Mouse (Mus musculus) liver, embryonic 15.5 days (tissue): ENCODE results near the gene Mgat3. TPM values are rescaled to one million over a fixed set of nuclear protein-coding genes. Genes with fewer than 3 reads are reported as not detected.
A peak's percentile ranks its signal among the peaks of the same experiment; 100 is the strongest.

Experiments used
- ATAC-seq: fragments of 200-750 bp; cut with Nextera tagmentation; 2 replicates; pipeline ENCODE4 v1.8.0; 2017; ENCODE audit warnings: moderate number of reproducible peaks, mild to moderate bottlenecking, moderate library complexity; ENCODE audit not compliant: insufficient read depth
- H3K27ac ChIP-seq: fragments of 300-500 bp; sonication (generic); replicated peaks from 2 replicates; pipeline ENCODE4 v1.5.1; 2015; ENCODE audit warnings: mild to moderate bottlenecking, inconsistent platforms
- H3K27me3 ChIP-seq: fragments of 300-500 bp; sonication (generic); 2 replicates; pipeline ENCODE4 v1.6.1; 2015; ENCODE audit warnings: mild to moderate bottlenecking, inconsistent platforms
- H3K36me3 ChIP-seq: fragments of 300-500 bp; sonication (generic); replicated peaks from 2 replicates; pipeline ENCODE4 v1.6.1; 2015; ENCODE audit warnings: moderate library complexity, mild to moderate bottlenecking, inconsistent platforms
- H3K4me1 ChIP-seq: fragments of 300-500 bp; sonication (generic); replicated peaks from 2 replicates; pipeline ENCODE4 v1.6.1; 2015; ENCODE audit warnings: inconsistent platforms
- H3K4me2 ChIP-seq: fragments of 300-500 bp; sonication (generic); 2 replicates; pipeline ENCODE4 v1.6.1; 2015; ENCODE audit warnings: moderate library complexity, mild to moderate bottlenecking, inconsistent platforms
- H3K4me3 ChIP-seq: fragments of 300-500 bp; sonication (generic); replicated peaks from 2 replicates; pipeline ENCODE4 v1.5.1; 2015; ENCODE audit warnings: mild to moderate bottlenecking, inconsistent platforms
- H3K9ac ChIP-seq: fragments of 300-500 bp; sonication (generic); 2 replicates; pipeline ENCODE4 v1.6.1; 2015; ENCODE audit warnings: moderate library complexity, mild to moderate bottlenecking, inconsistent platforms
- H3K9me3 ChIP-seq: fragments of 300-500 bp; sonication (generic); replicated peaks from 2 replicates; pipeline ENCODE4 v1.6.1; 2016; ENCODE audit warnings: inconsistent platforms
- WGBS: fragments of 180-500 bp; shearing (Covaris S2); methylation state at CpG from one replicate; pipeline ENCODE4 v1.1.7; 2015; ENCODE audit warnings: mixed read lengths; ENCODE audit not compliant: insufficient replicate concordance; 5-methylcytosine and 5-hydroxymethylcytosine counted together
- polyA plus RNA-seq: library from polyadenylated mRNA; unstranded; fragments of >200 nt; fragmentation: Nextera tagmentation; extraction: Ambion mirVana; gene quantifications from 2 replicates; pipeline ENCODE4 v1.2.1, GENCODE M21; 2015

The Mgat3 gene
- polyA plus RNA-seq, 1 experiment from 2014 or later = 0.54 TPM

GRCm38 (mm10) chr15:80261100-80261499 is 87.6 kb downstream of the Mgat3 start:
- ATAC-seq = no peak
- 72% methylated on average over 7 of the region's 7 CpGs for WGBS
- Histone ChIP-seq H3K4me3 (no peak overlapping the region), H3K4me2 (no peak overlapping the region), H3K9ac (no peak overlapping the region), H3K27ac (peak overlapping the region; percentile 14; the same call in 1 of the 2 replicates), H3K9me3 (no peaks in the 10 kb centered on the region), H3K36me3 (peaks cover 55% of the 10 kb centered on the region), H3K27me3 (no peaks in the 10 kb centered on the region), H3K4me1 (peaks cover 71% of the 10 kb centered on the region)

GRCm38 (mm10) chr15:80263610-80264575 is 90.4 kb downstream of the Mgat3 start, which contains the start of gene Rps19bp1:
TSS of gene Rps19bp1 (minus strand) at chr15:80264315.
- under 1% methylated on average over 66 of the region's 66 CpGs for WGBS
- Histone ChIP-seq H3K36me3 (peaks cover 28% of the 10 kb centered on the region), H3K27ac (peak within 1 kb of the TSS; percentile 79), H3K27me3 (no peaks in the 10 kb centered on the region), H3K9ac (peak within 1 kb of the TSS; percentile 84), H3K4me3 (peak within 1 kb of the TSS; percentile 87), H3K4me1 (peaks cover 45% of the 10 kb centered on the region), H3K9me3 (no peaks in the 10 kb centered on the region), H3K4me2 (peak within 1 kb of the TSS; percentile 86)
- peak; percentile 88 for ATAC-seq

Other genes starting within 250 kb of the Mgat3 start
- gene Cbx7, start 202.6 kb upstream of the Mgat3 start, polyA plus RNA-seq = 0.97 and 1.4 TPM in 2 replicates
- gene Pdgfb, start 158.7 kb upstream of the Mgat3 start, polyA plus RNA-seq = 0.51 and 0.67 TPM in 2 replicates
- 12.7 and 13.0 TPM in 2 replicates for gene Syngr1, start 82.4 kb upstream of the Mgat3 start, polyA plus RNA-seq
- gene Rpl3, start 81.9 kb upstream of the Mgat3 start, polyA plus RNA-seq = 539 and 552 TPM in 2 replicates
- 11.0 and 12.7 TPM in 2 replicates for gene Tab1, start 40.6 kb upstream of the Mgat3 start, polyA plus RNA-seq
- 16.2 and 17.0 TPM in 2 replicates for gene Mief1, start 60.3 kb downstream of the Mgat3 start, polyA plus RNA-seq
- not detected in 2 replicates for gene AC140267.1, start 62.1 kb downstream of the Mgat3 start, polyA plus RNA-seq
- gene Atf4, start 81.5 kb downstream of the Mgat3 start, polyA plus RNA-seq = 130 and 134 TPM in 2 replicates
- gene Rps19bp1, start 90.6 kb downstream of the Mgat3 start, polyA plus RNA-seq = 24.4 and 26.2 TPM in 2 replicates
- gene Cacna1i, start 113.5 kb downstream of the Mgat3 start, polyA plus RNA-seq = 0.01 TPM in 1 of 2 replicates, not detected in the other